Mouse (Mus musculus) CD4-positive, CD25-positive, alpha-beta regulatory T cell, adult 4 months (primary cell): Measurements from ENCODE around the gene Rex1bd. TPM values are rescaled to one million over a fixed set of nuclear protein-coding genes. Genes with fewer than 3 reads are reported as not detected.
"Not testable (repeated sequence)": the region's sequence is repeated elsewhere in the genome, so short reads cannot be mapped to it uniquely, and the experiment has no call there.

Experiments used
- ATAC-seq: one replicate; pipeline ENCODE4 v1.8.0; 2017
- polyA plus RNA-seq, 2 experiments: library from polyadenylated mRNA; unstranded; fragments of 100-300 nt; shearing (Covaris generic); gene quantifications; one replicate each; pipeline ENCODE4 v1.2.1; 2017

The Rex1bd gene
- polyA plus RNA-seq, 2 experiments from 2014 or later = 82.2 to 83.2 TPM

DNA sequence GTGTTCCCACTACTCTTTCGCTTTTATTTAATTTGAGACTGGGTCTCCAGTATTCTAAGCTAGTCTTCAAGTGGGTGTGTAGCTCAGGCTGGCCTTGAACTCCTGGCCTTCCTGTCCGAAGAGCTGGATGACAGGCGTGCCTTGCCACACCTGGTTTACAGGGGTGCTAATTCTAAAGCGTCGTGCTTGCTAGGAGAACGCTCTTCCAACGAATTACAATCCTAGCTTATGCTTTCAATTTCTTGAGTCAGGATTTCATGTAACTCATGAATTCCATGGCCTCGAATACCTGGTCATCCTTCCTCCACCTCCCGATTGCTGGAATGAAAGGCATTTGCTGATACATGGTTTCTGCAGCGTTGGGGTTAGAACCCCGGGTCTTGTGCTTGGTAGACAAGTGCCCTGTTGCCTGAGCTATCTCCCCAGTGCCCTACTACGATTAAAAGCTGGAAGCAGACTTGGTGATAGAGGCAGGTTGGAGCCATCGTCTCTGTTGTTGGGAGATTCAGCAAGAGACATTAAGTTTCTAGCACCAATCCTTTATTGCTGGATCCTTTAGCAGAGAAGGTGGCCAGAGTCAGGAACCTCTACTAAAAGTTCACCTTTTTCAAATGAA, 21.7 kb upstream of the Rex1bd start:
- no peak for ATAC-seq

DNA sequence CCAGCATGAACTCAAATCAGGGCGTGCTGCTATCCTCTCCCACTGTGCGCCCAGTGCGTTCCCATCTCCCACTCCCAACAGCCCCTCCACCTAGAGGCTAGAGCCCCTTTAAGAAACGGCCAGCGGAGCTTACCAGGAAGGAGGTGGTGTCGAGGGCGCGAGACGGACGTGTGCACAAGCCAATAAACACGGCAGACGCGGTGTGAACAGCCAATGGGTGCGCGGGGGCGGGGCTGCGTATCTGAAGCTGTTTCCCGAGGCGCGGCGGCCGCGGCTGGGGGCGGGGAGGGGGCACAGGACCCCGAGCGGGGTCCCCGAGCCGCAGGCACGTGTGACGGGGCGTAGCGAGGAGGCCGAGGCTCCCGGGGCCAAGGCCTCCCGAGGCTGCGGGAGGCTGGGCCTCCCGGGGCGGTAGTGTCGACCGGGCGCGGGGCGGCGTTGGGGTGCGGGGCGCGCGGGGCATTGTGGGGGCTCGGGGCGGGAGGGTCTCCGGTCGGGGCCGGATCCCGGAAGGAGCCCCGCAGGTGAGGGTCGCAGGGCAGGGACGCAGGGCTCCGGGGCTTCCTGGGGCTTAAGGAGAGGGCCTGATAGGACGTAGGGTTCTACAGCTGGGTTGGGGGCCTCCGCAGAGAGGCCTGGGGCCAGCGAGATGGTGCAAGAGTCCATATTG, 21.1 kb upstream of the Rex1bd start, which contains the start of the genes Fkbp8 and Kxd1:
Fkbp8 (plus strand) TSS at position 213 of the 670 bp plus-strand sequence.
Kxd1 (minus strand) TSS at position 445 of the 670 bp plus-strand sequence.
- ATAC-seq = peak; percentile 89

DNA sequence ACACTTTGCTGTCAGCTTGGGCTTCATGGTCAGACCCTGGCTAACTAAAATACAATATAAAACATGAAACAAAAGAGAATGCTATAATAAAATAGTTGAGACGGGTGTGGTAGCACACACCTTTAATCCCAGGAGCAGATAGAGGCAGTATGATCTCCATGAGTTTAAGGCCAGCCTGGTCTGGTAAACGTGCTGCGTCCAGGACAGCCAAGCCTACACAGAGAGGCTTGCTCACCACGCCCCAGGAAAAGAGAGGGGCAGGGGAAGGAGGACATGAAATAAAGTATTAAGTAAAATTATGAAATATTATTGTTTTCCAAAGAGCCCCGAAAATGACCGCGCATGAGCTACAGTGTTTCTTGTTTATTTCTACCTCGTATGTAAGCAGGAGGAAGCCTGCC, 20.6 kb upstream of the Rex1bd start:
- ATAC-seq = no peak

DNA sequence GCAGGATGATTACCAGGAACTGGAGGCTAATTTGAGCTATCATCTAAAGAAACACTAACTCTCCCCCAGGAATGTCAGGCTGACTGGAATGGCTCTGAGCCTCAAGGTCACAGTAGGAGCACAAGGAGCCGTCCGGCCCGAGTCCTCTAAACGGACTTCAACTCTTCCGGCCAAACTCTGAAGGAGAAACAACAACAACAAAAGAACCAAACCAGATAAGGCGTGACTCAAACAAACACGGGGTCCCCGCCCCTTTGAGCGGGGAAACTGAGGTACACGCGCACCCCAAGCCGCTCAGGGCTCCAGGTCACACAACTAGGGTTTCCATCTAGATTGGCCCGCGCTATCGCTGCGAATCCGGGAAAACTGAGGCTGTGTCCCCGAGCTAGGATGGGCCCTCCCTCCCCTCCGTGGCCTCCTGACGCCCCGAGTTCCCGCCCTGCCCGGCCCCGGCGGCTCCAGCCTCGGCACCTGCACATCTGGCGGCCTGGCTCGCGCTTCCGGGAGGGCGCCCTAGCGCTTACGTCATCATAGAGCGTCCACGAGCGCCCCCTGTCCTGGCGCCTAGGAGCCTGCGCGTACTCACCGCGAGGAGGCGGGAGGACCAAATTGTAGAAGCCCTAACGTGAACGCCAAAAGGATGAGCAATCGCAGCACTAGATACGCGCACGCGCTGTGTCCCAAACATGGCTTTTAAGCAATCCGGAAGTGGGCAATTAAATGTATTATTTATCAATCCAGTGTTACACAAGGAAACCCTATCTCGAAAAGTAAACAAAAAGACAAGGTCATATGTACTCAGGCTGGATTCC, 16.2 kb upstream of the Rex1bd start:
- peak; percentile 88 for ATAC-seq

DNA sequence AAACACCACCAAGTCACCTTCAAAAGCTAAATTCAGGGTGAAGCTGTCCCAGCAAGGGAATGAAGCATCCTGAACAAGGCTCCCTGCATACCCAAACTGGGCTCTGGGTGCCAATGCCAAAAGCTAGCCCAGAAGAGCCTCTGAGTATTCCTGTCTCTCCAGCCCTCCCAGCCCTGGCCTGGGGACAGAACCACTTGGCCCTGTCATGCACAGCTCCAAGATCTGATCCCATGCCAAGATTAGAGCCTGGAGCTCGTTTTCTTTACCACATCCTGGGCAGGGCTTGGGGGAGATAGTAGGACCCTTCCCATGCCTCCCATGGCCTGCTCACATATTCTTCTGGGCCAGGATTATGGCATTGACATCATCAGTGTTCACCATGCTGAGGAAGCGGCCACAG, 13.1 kb upstream of the Rex1bd start:
- ATAC-seq = no peak

DNA sequence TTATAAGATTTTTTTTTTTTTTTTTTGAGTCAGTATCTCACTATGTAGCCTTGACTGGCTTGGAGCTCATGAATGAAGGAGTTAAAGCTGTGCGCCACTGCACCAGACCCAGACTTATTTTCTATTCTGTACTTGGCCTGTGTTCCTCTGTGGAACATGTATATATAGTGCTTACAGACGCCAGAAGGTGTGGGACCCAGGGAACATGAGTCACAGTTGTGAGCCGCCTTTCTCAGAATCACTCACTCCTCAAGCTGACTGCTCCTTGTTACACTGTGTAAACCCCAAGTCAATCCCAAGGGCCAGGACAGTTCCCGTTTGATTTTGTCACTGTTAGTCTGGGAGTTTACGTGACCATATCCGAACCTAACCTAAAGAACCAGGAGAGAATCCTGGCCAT, 12.5 kb upstream of the Rex1bd start:
- no peak for ATAC-seq

DNA sequence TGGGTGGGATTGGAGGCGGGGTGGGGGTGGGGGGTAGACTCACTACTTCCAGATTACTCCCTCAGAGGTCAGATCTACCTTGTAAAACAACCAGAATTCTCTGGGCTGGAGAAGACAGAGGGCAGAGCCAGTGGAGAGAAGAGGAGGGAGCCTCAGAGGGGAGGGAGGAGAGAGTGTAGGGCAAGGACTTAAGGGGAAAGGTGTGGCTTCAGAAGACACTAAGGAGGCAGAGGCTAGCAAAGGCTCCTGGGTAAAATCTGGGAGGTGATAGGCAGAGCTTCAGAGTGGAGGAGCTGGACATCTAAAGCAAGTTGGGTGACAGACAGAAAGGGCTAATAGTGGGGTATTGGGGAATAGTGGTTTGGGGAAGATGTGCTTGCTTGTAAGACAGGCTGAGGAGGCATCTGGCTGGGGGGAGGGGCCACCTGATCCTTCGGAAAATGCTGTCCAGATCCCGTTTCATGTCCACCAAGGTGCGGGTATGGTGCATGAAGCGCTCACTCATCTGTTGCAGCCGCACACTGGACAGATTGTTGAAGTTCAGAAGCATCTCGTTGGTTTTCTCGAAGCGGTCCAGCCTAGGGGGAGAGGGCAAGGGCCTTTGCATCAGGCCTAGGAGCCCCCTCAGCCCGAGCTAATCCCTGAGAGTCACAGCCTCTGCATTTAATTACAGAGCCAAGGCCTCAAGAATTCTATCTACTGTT, 11.5 kb upstream of the Rex1bd start:
- ATAC-seq = no peak

DNA sequence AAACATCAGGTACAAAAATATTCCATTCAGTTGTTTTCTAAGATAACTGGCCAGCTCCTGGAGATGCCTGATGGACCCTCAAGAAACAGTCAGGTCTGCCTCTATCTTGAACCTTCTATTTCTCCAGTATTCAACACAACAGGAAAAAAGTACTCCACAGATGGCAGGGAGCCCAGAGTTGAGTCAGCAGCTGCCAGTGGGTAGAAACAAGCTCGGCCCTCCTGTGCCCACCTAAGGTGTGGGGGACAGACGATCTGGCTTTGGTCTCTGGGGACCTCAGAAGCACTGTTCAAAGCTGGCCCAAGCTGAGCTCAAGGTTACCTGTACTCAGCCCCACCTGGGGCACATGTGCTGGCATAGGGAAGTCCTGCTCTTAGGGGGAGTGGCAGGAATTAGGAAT, 6.9 kb upstream of the Rex1bd start:
- ATAC-seq = no peak

DNA sequence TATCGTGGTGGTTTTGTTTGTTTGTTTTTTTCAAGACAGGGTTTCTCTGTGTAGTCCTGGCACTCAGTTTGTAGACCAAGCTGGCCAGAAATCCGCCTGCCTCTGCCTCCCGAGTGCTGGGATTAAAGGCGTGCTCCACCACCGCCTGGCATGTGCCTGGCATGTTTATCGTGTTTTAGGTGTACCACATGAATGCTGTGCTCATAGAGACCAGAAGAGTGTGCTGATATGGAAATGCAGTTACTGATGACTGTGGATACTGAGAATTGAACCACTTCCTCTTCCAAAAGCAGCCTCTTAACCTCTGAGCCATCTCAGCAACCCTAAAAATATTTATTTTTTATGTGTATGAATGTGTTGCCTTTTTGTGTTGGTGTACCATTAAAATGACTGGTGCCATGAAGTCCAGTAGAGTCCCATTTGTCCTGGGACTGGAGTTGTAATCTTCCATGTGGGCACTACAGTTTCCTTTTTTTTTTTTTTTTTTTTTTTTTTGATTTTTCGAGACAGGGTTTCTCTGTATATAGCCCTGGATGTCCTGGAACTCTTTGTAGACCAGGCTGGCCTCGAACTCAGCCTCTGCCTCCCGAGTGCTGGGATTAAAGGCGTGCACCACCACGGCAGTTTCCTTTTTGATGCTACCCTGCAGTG, 5.8 kb upstream of the Rex1bd start:
- ATAC-seq = no peak

DNA sequence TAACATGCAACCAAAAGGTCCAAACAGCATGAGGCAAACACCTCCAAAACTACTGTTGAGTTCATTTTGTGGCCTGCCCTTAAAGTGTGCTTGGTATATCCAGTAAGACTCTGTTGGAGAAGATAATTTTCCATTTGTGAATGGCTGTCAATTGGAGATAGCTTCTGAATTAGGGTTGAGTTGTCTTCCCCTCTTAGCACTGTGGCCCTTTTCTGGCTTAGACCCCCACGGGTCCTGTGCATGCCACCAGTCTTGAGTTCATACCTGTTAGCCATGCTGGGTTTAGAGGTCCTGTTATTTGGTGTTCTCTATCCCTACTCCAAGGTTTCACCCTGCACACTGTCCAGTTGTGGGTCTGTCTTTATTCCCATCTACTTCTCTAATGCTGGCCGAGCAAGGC, 5.2 kb upstream of the Rex1bd start:
- ATAC-seq = no peak

DNA sequence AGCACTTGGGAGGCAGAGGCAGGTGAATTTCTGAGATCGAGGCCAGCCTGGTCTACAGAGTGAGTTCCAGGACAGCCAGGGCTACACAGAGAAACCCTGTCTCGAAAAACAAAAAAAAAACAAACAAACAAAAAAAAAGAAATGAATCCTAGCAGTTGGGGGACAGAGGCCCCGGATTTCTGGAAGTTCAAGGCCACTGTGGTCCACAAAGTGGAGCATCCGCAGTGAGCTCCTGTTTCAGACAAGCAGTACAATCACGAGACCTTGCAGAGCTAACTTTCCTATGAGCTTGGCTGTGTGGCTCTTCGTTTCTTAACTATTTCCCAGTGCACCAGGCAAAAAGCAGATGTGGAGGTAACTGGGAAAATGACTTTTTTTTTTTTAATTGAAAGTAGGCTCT, 4.6 kb upstream of the Rex1bd start:
- not testable (repeated sequence) for ATAC-seq

DNA sequence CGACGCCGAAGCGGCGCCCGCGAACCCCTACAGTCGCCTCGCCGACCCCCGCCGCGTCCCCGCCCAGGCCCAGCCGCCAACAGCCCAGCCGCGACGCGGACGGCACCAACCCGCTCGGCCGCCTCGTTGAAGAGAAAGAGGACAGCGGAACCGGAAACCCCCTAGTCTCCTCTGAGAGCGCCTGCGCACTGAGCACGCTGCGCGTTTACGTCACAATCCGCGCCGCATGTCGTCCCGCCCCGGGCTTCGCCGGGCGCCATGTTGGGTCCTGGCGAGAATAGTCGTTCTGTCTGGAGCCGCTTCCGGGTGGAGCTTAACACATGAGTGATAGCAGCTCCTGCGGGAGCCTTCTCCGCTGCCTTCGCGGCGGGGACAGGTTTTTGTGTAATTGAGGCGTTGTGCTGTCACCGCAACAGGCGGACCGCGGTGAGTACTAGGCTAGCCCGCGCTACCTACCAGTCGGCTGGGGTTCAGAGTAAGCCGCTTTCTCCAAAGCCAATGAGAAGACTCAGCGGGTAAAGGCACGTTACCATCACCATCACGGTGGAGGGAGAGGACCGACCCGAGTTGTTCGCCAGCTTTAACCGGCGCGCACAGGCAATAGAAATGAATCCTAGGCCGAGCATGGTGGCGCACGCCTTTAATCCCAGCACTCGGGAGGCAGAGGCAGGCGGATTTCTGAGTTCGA, 3.8 kb upstream of the Rex1bd start, which contains the start of gene Uba52:
Uba52 (minus strand) TSS at position 574 of the 688 bp plus-strand sequence.
- peak; percentile 87 for ATAC-seq

DNA sequence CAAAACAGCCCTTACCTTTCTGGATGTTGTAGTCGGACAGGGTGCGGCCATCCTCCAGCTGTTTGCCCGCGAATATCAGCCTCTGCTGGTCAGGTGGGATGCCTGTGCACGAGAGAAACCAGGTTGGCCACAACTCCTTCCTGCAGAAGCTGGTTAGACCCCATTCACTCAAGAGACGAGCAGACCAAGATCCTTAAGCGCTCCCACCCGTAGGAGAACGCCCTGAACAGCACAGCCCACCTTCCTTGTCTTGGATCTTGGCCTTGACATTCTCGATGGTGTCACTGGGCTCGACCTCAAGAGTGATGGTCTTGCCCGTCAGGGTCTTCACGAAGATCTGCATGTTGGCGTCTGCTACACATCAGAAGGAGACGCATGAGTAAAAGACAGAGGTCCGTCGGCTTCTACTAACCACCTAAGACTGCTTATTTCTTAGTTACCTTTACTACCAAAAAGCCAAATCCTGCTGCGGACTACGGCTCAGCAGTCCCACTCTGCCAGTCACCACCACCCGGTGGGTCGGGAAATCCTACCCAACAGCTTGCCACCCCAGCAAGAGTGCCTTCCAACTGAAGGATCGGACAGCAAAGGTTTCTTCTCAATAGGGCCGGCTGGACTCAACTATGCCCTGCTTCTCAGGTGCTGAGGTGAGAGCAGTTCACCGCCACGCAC, 2.9 kb upstream of the Rex1bd start:
- no peak for ATAC-seq

DNA sequence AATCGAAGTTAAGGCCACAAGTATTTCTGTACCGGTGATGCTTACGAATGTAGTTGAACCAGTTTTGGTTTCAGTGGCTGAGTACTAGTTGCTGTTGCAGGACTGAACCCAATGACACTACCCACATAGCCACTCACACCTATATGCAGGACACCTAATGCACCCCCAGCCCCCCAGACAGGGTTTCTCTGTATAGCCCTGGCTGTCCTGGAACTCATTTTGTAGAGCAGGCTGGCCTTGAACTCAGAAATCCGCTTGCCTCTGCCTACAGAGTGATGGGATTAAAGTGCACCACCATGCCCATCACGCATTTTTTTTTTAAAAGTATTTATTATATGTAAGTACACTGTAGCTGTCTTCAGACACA, 458 bp upstream of the Rex1bd start:
- ATAC-seq = no peak

DNA sequence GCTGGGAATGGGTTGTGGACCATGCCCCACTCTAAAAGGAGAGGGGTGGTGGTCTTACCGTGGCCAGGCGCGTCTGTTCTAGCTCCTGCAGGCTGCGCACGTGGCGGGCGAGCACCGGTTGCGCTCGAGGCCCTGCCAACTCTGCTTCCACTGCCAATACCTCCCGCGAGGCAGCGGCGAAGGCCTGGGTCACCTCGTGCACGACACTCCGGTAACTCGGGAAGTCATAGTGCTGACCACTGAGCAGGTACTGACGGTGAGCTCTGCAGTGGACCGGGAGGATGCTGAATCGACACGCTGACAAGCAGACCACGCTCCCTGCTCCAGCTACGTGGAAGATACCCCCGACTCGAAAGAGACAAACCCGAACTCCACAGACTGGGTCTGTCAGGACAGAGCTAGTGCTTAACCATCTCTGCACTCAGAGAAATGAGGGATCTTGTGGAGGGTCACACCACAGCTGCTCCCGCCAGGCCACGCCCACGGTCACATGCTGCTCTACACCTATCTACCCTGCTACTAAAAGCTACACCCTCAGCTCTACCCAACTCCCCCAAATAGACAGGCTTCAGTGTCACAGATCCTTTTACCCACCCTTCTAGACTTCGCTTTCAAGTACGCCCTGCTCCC, 739 bp downstream of the Rex1bd start:
- no peak for ATAC-seq

DNA sequence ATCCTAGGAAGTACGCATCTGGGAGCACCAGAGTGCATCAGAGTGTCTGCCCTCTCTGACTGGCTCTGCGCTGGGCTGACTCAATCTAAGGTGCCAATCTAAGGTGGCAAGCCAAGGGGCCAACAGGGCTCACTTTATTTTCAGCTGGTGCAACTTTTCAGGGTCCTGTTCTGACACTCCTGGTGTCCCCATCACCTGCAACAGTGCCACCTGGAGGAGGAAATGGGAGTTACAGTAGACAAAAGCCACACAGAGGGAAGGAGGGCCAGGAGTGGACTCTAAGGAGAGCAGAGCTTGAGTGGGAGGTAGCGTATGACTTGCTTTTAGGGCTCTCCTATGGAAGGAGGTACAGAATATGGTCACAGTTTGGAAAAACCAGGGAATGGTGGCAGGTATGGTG, 1.7 kb downstream of the Rex1bd start:
- ATAC-seq = no peak

DNA sequence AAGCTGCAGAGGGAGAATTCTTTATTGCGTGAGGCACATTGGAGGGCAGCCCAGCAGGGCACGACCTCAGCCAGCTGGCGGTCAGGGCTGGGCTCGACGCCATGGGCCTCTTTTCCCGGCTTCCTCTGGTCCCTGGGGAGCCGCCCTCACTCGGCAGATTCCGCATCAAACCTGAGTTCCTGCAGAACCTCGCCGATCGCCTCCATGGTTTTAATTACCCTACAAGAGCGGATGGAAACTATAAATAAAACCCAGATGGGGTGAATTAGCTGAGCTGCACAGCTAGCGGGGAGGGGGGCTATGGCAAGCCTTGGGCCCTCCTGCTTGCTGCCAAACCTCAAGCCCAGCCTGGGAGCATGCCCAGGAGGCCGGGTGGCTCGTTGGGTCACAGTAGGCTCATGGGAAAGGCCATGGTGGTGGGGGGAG, 2.2 kb downstream of the Rex1bd start:
- ATAC-seq = no peak

DNA sequence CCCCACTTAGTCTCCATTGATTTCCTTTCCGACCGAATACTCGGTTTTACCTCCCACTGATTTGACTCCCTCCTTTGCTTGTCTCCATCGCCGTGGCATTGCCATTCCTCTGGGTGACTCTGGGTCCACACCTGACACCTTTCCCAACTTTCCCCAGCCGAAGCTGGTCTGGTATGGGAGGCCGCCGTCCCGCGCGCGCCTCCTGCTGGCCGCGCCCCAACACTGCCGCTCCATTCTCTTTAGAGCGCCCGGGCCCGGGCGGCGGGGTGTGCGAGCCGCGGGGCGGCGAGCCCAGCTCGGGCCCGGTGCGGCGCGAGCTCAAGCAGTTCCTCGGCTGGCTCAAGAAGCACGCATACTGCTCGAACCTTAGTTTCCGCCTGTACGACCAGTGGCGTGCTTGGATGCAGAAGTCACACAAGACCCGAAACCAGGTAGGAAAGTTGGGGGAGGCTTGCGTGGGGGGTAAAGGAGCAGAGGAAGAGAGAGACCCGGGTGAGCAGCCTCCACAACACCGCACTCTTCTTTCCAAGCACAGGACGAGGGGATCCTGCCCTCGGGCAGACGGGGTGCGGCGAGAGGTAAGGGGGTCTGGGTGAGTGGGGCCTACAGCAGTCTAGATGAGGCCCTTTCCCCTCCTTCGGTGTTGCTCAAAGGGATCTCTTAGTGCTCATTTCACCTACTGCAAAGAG, 3.3 kb downstream of the Rex1bd start:
- peak; percentile 38 for ATAC-seq

DNA sequence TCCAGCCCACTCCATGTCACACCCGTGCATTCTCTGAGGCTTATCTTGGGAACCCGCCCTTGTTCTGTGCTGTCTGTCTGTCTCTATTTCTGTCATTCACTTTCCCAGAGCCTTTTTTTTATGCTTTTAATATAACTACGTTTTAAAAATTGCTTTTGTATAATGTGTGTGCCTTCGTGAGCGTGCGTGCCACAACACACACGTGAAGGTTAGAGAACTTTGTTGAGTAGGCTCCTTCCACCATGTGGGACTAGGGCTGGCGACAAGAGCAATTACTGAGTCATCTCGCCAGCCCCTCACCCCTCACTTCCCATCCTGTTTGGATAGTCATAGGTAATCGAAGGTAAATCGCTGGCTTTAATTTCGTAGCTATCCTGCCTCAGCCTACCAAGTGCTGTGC, 4.0 kb downstream of the Rex1bd start:
- no peak for ATAC-seq
